Mouse (Mus musculus) forebrain, embryonic 14.5 days (tissue): ENCODE data around the gene Rdh7. TPM values are rescaled to one million over a fixed set of nuclear protein-coding genes. Genes with fewer than 3 reads are reported as not detected.

Experiments
- ATAC-seq: fragments of 200-750 bp; cut with Nextera tagmentation; 2 replicates; pipeline ENCODE4 v1.8.0; 2017; ENCODE audit warnings: mild to moderate bottlenecking, moderate library complexity
- DNase-seq: peaks from one replicate; pipeline ENCODE4 v3.0.0-alpha.2; 2015; ENCODE audit warnings: low spot score
- H3K27ac ChIP-seq: fragments of 300-500 bp; sonication (generic); 2 replicates; pipeline ENCODE4 v1.5.1; 2014; ENCODE audit warnings: low read depth, mild to moderate bottlenecking, control low read depth, low read length, moderate library complexity
- H3K27me3 ChIP-seq: fragments of 300-500 bp; sonication (generic); replicated peaks from 2 replicates; pipeline ENCODE4 v1.6.1; 2014; ENCODE audit warnings: low read length, control low read depth, mixed read lengths; ENCODE audit not compliant: control insufficient read depth, insufficient read depth
- H3K36me3 ChIP-seq: fragments of 300-500 bp; sonication (generic); 2 replicates; pipeline ENCODE4 v1.6.1; 2014; ENCODE audit warnings: low read length, control low read depth; ENCODE audit not compliant: control insufficient read depth, insufficient read depth
- H3K4me1 ChIP-seq: fragments of 300-500 bp; sonication (generic); 2 replicates; pipeline ENCODE4 v1.6.1; 2014; ENCODE audit warnings: antibody characterized with exemption, low read length, control low read depth; ENCODE audit not compliant: control insufficient read depth, insufficient read depth
- H3K4me2 ChIP-seq: fragments of 300-500 bp; sonication (generic); 2 replicates; pipeline ENCODE4 v1.6.1; 2014; ENCODE audit warnings: mild to moderate bottlenecking, control low read depth, low read length
- H3K4me3 ChIP-seq: fragments of 300-500 bp; sonication (generic); 2 replicates; pipeline ENCODE4 v1.5.1; 2014; ENCODE audit warnings: low read depth, low read length, control low read depth
- H3K9ac ChIP-seq: fragments of 300-500 bp; sonication (generic); 2 replicates; pipeline ENCODE4 v1.6.1; 2014; ENCODE audit warnings: mild to moderate bottlenecking, low read length, control low read depth, moderate library complexity
- H3K9me3 ChIP-seq: fragments of 300-500 bp; sonication (generic); replicated peaks from 2 replicates; pipeline ENCODE4 v1.6.1; 2016; ENCODE audit warnings: low read length, control low read depth, mixed read lengths; ENCODE audit not compliant: control insufficient read depth
- whole genome bisulfite sequencing: fragments of 180-500 bp; shearing (Covaris S2); extraction: QIAGEN DNeasy Blood & Tissue Kit; methylation state at CpG from one replicate; pipeline ENCODE4 v1.1.7; 2014; 5-methylcytosine and 5-hydroxymethylcytosine counted together
- polyA plus RNA-seq: library from polyadenylated mRNA; unstranded; fragments of >200 nt; fragmentation: Nextera tagmentation; extraction: Ambion mirVana; gene quantifications from 2 replicates; pipeline ENCODE4 v1.2.1, GENCODE M21; 2014

Gene Rdh7
- polyA plus RNA-seq: not detected in 2 replicates

DNA sequence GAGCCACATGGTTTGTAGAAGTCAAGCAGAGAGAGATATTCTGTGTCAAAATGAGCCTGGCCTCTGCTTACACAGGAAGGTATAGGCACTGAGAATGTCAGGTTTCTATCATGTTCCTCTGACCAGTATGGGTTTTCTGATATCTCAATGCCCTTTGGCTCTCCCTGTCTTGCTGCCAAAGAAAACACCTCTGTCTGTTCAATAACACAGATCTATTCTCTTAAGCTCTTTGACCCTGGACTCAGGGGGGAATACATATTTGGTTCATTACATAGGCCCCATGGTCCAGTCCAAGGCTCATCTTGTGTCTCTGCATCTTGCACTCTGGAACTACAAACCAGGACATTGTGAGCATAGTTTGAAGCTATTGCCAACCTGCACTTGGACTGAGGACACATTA lies at the start of gene Rdh7:
Gene Rdh7 (minus strand): TSS at position 213 of the 400 bp plus-strand sequence.
- Histone ChIP-seq H3K4me1 (no peaks in the 10 kb centered on the region), H3K9ac (no peak within 1 kb of the TSS), H3K27ac (no peak within 1 kb of the TSS), H3K27me3 (no peaks in the 10 kb centered on the region), H3K36me3 (no peaks in the 10 kb centered on the region), H3K9me3 (no peaks in the 10 kb centered on the region), H3K4me3 (no peak within 1 kb of the TSS), H3K4me2 (no peak within 1 kb of the TSS)
- no peak for ATAC-seq
- DNase-seq: no peak

DNA sequence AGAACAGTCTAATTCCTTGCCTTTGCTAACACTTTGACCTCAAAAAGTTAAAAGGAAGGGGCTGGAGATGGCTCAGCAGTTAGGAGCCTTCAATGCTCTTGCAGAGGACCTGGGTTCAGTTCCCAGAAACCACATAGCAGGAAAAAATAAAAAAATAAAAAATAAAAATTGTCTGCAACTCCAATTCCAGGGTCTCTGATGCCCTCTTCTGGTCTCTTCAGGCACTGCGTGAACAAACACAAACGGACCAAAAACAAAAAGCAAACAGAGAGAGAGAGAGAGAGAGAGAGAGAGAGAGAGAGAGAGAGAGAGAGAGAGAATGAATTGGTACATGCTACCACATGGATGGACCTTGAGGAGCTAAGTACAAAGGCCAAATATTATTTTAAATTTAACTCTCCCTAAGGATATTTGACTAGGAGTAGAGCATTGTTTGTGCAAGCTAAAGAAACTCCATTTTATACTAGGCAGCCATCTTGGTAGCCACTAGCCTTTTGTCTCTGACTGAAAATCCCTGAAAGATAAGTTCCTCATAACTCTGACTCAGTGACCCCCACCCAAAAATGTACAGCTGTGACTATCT lies 48.9 kb upstream of the Rdh7 start:
- Histone ChIP-seq H3K9me3 (no peaks in the 10 kb centered on the region), H3K9ac (no peak overlapping the region), H3K27ac (no peak overlapping the region), H3K4me1 (no peaks in the 10 kb centered on the region), H3K4me3 (no peak overlapping the region), H3K4me2 (no peak overlapping the region), H3K36me3 (no peaks in the 10 kb centered on the region), H3K27me3 (no peaks in the 10 kb centered on the region)
- ATAC-seq (0 out of 2 replicates have a peak, but pooled peaks have one; percentile 29), DNase-seq (peak; percentile 75)
- WGBS: 3% methylated on average over 2 of the region's 2 CpGs

DNA sequence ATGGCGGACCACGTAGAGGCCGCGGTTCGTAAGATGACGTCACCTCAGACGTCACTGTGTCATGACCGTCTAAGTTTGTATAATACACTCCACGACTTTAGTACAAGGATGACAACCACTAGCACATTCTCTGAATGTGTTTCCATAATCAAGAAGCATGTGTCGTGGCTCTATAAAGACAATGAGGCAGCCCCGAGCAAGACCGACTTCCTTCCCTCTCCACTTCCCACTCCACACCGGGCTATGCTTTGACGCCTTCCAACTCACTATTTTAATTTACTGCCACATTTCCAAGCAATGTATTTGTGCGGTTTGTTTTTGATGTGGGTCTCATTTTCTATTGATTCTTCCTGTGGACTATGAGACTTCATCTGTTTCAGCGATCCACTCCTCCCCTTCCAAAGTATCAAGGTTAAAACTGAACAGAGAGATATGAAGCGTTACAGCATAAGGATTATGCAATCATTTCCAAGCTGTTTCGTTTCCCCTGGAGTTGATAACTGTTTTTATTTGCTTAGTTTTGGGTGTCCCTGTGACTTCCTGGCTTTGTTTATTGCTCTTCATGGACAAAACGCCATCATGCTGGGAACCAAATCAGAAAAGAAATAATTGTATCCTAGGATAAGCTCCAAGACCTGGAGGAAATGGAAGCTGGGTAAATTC lies 48.3 kb upstream of the Rdh7 start:
- no peak for ATAC-seq
- 82% methylated on average over 19 of the region's 19 CpGs for WGBS
- no peak overlapping the region for H3K4me2 ChIP-seq

DNA sequence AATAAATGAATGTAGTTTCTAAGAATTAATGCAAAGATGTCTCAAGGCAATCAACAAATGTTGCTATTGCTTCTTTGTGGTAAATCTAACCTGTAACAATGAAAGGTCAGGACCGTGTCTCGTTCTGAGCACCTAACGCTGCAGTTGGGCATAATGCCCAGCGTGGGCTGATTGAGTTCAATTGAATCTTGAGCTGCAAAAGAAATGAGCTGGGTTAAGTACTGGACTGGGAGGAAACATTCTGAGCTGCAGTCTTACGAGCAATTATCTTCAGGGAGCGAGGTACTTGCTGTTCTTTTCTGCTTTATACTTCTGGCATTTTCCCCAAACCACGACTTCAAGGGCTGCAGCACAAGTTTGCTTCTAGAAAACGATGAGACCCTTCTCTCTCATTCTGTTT lies 47.7 kb upstream of the Rdh7 start:
- H3K36me3 ChIP-seq: no peaks in the 10 kb centered on the region
- no peak for ATAC-seq
- no peaks in the 10 kb centered on the region for H3K27me3 ChIP-seq
- no peaks in the 10 kb centered on the region for H3K4me1 ChIP-seq
- H3K27ac ChIP-seq: no peak overlapping the region
- 35% methylated on average over 8 of the region's 8 CpGs for WGBS
- no peak overlapping the region for H3K4me2 ChIP-seq
- no peaks in the 10 kb centered on the region for H3K9me3 ChIP-seq
- H3K9ac ChIP-seq: no peak overlapping the region
- DNase-seq: peak; percentile 33
- H3K4me3 ChIP-seq: no peak overlapping the region

More for the DNA sequence above, 48.3 kb upstream of the Rdh7 start:
- H3K9ac ChIP-seq: no peak overlapping the region
- no peak overlapping the region for H3K27ac ChIP-seq
- H3K27me3 ChIP-seq: no peaks in the 10 kb centered on the region
- no peak for DNase-seq
- no peaks in the 10 kb centered on the region for H3K9me3 ChIP-seq
- H3K4me1 ChIP-seq: no peaks in the 10 kb centered on the region
- no peak overlapping the region for H3K4me3 ChIP-seq
- H3K36me3 ChIP-seq: no peaks in the 10 kb centered on the region

DNA sequence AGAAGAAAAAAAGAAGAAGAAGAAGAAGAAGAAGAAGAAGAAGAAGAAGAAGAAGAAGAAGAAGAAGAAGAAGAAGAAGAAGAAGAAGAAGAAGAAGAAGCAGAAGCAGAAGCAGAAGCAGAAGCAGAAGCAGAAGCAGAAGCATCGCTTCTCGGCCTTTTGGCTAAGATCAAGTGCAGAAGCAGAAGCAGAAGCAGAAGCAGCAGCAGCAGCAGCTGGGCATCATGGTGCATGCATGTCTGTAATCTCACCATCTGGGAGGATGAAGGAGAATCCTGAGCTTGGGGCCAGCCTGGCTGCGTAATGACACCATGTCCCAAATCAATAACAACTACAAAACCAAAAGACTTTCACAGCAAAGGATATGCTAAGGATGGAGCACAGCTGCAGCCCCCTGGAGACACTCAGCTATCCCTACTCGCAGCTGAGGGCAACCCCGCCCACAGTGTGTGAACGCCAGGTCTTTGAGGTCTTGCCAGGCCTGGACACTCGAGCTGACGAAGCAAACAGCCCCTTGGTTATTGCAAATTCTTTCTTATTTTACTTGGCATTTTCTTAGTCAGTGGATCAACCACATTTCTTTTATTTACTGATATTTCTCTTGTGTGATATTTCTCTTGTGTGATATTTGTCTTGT lies 43.8 kb upstream of the Rdh7 start:
- Histone ChIP-seq H3K9me3 (no peaks in the 10 kb centered on the region), H3K4me1 (no peaks in the 10 kb centered on the region), H3K4me2 (no peak overlapping the region), H3K9ac (no peak overlapping the region), H3K27me3 (no peaks in the 10 kb centered on the region), H3K4me3 (no peak overlapping the region), H3K27ac (no peak overlapping the region), H3K36me3 (no peaks in the 10 kb centered on the region)
- no peak for DNase-seq
- no peak for ATAC-seq
- WGBS: 69% methylated on average over 8 of the region's 8 CpGs

DNA sequence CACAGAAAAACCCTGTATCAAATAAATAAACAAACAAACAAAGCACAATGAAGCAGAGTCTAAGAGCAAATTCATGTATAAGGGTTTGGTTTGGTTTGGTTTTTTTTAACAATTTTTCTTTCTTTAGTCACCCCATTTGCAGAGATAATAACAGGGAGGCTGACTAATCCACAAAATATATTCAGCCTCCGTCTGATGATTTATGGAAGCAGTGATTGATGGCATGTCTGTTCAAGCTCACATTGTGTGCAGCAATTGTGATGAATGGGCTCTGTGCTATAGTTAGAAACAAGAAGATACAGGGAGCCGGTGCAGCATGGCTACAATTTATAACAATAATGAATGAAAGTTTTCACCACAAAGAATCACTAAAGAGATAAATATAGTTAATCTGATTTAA lies 39.1 kb upstream of the Rdh7 start:
- H3K4me2 ChIP-seq: no peak overlapping the region
- WGBS: 72% methylated on average over 2 of the region's 2 CpGs
- H3K9me3 ChIP-seq: no peaks in the 10 kb centered on the region
- no peaks in the 10 kb centered on the region for H3K36me3 ChIP-seq
- H3K4me1 ChIP-seq: no peaks in the 10 kb centered on the region
- H3K27ac ChIP-seq: no peak overlapping the region
- no peak for ATAC-seq
- no peak overlapping the region for H3K4me3 ChIP-seq
- no peaks in the 10 kb centered on the region for H3K27me3 ChIP-seq
- no peak for DNase-seq
- no peak overlapping the region for H3K9ac ChIP-seq

DNA sequence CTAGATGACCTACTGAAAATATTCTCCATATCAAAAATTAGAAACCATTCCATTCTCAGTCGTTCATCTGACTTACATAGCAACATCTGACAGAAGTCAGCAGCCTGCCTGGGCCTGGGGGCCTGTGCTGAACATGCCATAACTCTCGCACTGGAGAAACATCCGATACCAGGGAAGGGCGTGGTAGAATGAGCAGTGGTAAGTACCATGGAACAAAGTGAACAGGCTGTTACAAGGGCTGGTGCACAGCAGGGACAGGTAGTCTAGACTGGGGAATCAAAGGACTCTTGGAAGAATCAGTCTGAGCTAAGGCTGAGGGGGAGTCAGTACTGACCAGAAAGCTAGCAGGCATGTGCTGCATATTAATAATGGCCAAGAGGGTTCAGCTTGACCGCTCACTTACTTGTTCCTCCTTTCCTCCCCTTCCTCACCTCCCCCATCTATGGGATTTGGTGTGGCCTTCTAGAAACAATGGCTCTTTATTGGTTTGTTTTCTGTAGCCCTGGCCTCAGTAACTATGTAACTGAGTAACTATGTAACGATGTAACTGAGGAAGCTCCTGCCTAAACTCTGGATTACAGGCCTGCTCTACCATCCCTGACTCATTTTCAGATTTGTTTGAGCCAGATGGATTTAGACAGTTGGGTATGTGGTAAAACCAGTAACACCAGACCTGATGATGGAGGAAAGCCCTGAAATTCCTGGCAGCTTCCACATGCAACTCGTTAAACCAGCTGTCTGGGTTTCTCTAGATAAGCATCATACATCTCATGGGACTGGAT lies 36.2 kb upstream of the Rdh7 start:
- H3K27me3 ChIP-seq: no peaks in the 10 kb centered on the region
- 62% methylated on average over 7 of the region's 7 CpGs for WGBS
- no peaks in the 10 kb centered on the region for H3K9me3 ChIP-seq
- no peak overlapping the region for H3K4me3 ChIP-seq
- H3K36me3 ChIP-seq: no peaks in the 10 kb centered on the region
- ATAC-seq: no peak
- no peak overlapping the region for H3K9ac ChIP-seq
- DNase-seq: peak; percentile 50
- H3K27ac ChIP-seq: no peak overlapping the region
- no peaks in the 10 kb centered on the region for H3K4me1 ChIP-seq
- no peak overlapping the region for H3K4me2 ChIP-seq

DNA sequence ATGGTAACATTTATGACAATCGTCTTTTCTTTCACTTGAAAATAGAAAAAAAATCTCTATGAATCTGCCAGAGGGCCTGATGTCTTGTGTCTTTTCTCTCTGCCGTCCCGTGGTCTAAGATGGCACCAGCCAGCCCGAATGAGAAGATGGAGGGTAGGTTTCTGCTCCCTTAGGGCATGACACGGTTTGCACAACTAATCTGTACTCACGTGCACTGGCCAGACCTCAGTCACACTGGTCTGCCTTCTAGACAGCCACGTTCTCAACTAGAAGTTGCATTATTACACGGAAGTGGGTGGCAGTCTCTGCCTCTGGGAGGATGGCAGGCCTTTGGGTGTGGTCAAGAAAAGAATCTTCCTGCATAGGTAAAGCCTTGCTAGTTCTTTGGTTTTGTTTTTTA lies 34.4 kb upstream of the Rdh7 start:
- ATAC-seq: no peak
- 91% methylated on average over 8 of the region's 8 CpGs for WGBS

More for the DNA sequence above, 34.4 kb upstream of the Rdh7 start:
- no peak overlapping the region for H3K27ac ChIP-seq
- no peaks in the 10 kb centered on the region for H3K36me3 ChIP-seq
- no peak overlapping the region for H3K9ac ChIP-seq
- no peak overlapping the region for H3K4me2 ChIP-seq
- H3K9me3 ChIP-seq: no peaks in the 10 kb centered on the region
- no peak overlapping the region for H3K4me3 ChIP-seq
- no peaks in the 10 kb centered on the region for H3K4me1 ChIP-seq
- DNase-seq: no peak
- no peaks in the 10 kb centered on the region for H3K27me3 ChIP-seq
